Mouse (Mus musculus) hindbrain, embryonic 16.5 days (tissue): ENCODE results near the gene Poc1a. TPM values are rescaled to one million over a fixed set of nuclear protein-coding genes. Genes with fewer than 3 reads are reported as not detected.

Source experiments
- ATAC-seq: fragments of 200-750 bp; cut with Nextera tagmentation; 2 replicates; pipeline ENCODE4 v1.8.0; 2017; ENCODE audit warnings: moderate TSS enrichment, moderate library complexity
- H3K27ac ChIP-seq: fragments of 300-500 bp; sonication (generic); 2 replicates; pipeline ENCODE4 v1.5.1; 2014; ENCODE audit warnings: low read depth, mild to moderate bottlenecking, control low read depth, low read length, moderate library complexity
- H3K27me3 ChIP-seq: fragments of 300-500 bp; sonication (generic); replicated peaks from 2 replicates; pipeline ENCODE4 v1.6.1; 2014; ENCODE audit warnings: low read length; ENCODE audit not compliant: control insufficient read depth, insufficient read depth
- H3K36me3 ChIP-seq: fragments of 300-500 bp; sonication (generic); 2 replicates; pipeline ENCODE4 v1.6.1; 2014; ENCODE audit warnings: mild to moderate bottlenecking, low read length, moderate library complexity, mixed read lengths; ENCODE audit not compliant: control insufficient read depth, insufficient read depth
- H3K4me1 ChIP-seq: fragments of 300-500 bp; sonication (generic); 2 replicates; pipeline ENCODE4 v1.6.1; 2014; ENCODE audit warnings: low read depth, low read length; ENCODE audit not compliant: control insufficient read depth, insufficient read depth
- H3K4me2 ChIP-seq: fragments of 300-500 bp; sonication (generic); 2 replicates; pipeline ENCODE4 v1.6.1; 2014; ENCODE audit warnings: mild to moderate bottlenecking, low read length, control low read depth, moderate library complexity
- H3K4me3 ChIP-seq: fragments of 300-500 bp; sonication (generic); 2 replicates; pipeline ENCODE4 v1.5.1; 2014; ENCODE audit warnings: mild to moderate bottlenecking, low read length, control low read depth, moderate library complexity
- H3K9ac ChIP-seq: fragments of 300-500 bp; sonication (generic); 2 replicates; pipeline ENCODE4 v1.6.1; 2014; ENCODE audit warnings: low read depth, mild to moderate bottlenecking, control low read depth, low read length, moderate library complexity
- H3K9me3 ChIP-seq: fragments of 300-500 bp; sonication (generic); 2 replicates; pipeline ENCODE4 v1.6.1; 2014; ENCODE audit warnings: mild to moderate bottlenecking, low read length, moderate library complexity; ENCODE audit not compliant: control insufficient read depth
- WGBS: fragments of 180-500 bp; shearing (Covaris S2); extraction: QIAGEN DNeasy Blood & Tissue Kit; methylation state at CpG from one replicate; pipeline ENCODE4 v1.1.7; 2014; 5-methylcytosine and 5-hydroxymethylcytosine counted together
- polyA plus RNA-seq: library from polyadenylated mRNA; unstranded; fragments of >200 nt; fragmentation: Nextera tagmentation; extraction: Ambion mirVana; gene quantifications from 2 replicates; pipeline ENCODE4 v1.2.1, GENCODE M21; 2015

The Poc1a gene
- polyA plus RNA-seq, 1 experiment from 2014 or later: 8.9 TPM

DNA sequence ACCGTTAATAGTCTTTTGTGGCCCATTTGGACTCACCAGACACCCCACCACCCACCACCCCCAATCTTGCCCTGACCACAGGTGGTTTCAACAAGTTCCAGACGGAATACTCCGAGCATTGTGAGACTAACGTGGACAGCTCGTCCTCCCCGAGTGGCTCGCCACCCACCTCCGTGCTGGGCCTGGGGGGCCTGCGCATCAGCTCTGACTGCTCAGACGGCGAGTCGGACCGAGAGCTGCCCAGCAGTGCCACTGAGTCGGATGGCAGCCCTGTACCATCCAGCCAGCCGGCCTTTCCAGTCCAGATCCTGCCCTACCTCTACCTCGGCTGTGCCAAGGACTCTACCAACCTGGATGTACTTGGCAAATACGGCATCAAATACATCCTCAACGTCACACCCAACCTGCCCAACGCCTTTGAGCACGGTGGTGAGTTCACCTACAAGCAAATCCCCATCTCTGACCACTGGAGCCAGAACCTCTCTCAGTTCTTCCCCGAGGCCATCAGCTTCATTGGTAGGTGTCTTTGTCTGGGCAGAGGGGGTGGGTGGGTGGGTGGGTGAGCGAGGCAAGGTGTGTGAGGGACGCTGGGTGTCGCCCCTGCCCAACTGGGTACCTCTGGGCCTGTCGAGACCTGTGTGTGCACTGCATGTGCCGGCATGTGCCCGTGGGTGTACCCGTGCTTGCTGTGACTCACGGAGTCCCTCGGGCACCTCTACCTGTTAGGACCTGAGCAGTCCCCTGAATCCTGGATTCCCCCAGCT lies 89.9 kb downstream of the Poc1a start:
- no peak for ATAC-seq
- no peak overlapping the region; the same call in 1 of the 2 replicates for H3K9ac ChIP-seq
- no peaks in the 10 kb centered on the region for H3K9me3 ChIP-seq
- peak overlapping the region; percentile 81 for H3K4me3 ChIP-seq
- no peak overlapping the region for H3K27ac ChIP-seq
- H3K36me3 ChIP-seq: peaks cover 17% of the 10 kb centered on the region
- H3K27me3 ChIP-seq: no peaks in the 10 kb centered on the region
- WGBS: 88% methylated on average over 30 of the region's 30 CpGs
- H3K4me2 ChIP-seq: peak overlapping the region; percentile 93
- H3K4me1 ChIP-seq: peaks cover 30% of the 10 kb centered on the region

DNA sequence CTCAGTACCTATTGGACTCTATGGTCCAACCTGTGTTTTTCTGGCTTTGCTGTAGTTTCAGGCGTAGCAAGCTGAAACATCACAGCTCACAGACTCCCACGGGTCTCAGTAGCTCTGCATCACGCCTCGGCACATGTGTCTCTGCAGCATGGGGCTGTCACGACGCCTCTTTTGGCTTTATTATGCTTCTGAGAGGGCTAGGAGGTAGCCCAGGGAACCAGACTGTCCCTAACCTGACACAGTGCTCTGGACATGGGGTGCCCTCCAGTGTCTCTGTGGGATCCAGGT lies 90.5 kb downstream of the Poc1a start:
- ATAC-seq: no peak
- peak overlapping the region; percentile 35; the same call in 1 of the 2 replicates for H3K9ac ChIP-seq
- 62% methylated on average over 6 of the region's 6 CpGs for WGBS
- peaks cover 18% of the 10 kb centered on the region for H3K36me3 ChIP-seq
- no peaks in the 10 kb centered on the region for H3K27me3 ChIP-seq
- no peak overlapping the region for H3K27ac ChIP-seq
- H3K4me2 ChIP-seq: peak overlapping the region; percentile 93
- H3K4me1 ChIP-seq: peaks cover 30% of the 10 kb centered on the region
- peak overlapping the region; percentile 3; the same call in 1 of the 2 replicates for H3K4me3 ChIP-seq
- no peaks in the 10 kb centered on the region for H3K9me3 ChIP-seq

DNA sequence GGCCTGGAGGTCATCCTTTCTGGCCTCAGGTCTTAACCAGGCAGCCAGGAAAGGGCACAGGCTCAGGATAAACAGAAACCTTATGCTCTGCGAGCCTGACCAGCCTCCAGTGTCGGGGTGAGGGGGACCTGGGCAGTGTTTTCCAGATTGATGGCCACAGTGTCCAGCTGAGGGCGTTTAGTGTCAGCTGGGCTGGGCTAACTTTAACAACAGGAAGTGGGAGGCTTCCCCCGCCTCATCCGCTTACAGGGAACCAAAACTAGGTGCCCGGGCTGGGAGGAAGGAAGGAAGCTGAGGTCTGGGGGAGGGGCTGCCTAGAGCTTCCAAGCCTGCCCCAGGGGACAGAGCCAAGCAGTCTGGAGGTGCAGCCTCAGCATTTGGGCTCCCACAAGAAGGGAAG lies 90.9 kb downstream of the Poc1a start:
- H3K9ac ChIP-seq: peak overlapping the region; percentile 35; the same call in 1 of the 2 replicates
- no peak overlapping the region; the same call in 1 of the 2 replicates for H3K4me3 ChIP-seq
- peak overlapping the region; percentile 93 for H3K4me2 ChIP-seq
- 0 out of 2 replicates have a peak overlapping the region, but pooled peaks have one; percentile 18 for H3K27ac ChIP-seq
- no peak for ATAC-seq
- WGBS: 34% methylated on average over 6 of the region's 6 CpGs
- H3K4me1 ChIP-seq: peaks cover 30% of the 10 kb centered on the region
- H3K9me3 ChIP-seq: no peaks in the 10 kb centered on the region
- H3K36me3 ChIP-seq: peaks cover 18% of the 10 kb centered on the region
- no peaks in the 10 kb centered on the region for H3K27me3 ChIP-seq

DNA sequence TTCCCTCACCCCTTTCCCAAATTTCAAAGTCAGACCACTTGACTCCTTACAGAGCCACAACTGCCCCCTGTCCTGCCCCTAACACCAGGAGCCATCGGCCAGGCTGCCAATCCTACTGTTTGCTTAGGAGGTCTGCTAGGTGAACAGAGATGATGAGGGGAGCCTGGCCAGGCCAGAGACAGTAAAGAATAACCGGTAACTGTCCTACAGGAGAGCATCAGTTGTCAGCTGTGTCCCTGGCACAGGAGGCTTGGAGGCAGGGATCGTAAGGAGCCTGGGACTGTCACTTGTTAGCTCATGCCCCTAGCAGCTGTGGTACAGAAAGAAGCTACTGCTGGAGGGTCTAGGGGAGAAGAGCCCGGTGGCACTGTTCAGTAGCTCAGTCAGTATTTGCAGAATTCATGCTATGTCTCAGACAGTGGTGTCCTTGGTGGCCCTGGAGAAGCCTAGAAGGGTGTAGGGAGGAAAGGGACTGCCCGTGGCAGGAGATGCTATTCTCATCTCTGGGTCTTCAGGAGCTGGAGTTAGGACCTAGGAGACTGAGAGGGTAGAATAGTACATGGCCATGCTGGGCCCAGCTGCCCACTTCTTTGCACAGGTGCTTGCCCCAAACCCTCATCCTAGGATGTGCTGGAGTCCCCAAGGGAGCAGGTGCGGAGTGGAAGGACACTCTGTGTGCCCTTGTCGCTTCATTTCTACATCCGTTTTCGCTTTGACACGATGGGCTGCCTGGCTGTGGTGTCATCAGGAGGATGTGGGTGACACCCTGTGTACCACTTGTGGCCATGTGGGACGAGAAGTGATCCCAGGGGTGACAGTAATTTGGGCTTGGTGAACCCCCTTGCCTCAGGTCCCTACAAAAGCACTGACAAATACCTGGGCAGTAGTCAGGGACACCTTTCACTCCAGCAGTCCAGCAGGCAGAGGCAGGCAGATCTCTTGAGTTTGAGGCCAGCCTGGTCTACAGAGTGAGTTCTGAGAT lies 91.9 kb downstream of the Poc1a start:
- no peak for ATAC-seq
- 96% methylated on average over 11 of the region's 11 CpGs for WGBS
- no peak overlapping the region for H3K27ac ChIP-seq
- H3K4me1 ChIP-seq: peaks cover 26% of the 10 kb centered on the region
- H3K9ac ChIP-seq: no peak overlapping the region
- no peaks in the 10 kb centered on the region for H3K9me3 ChIP-seq
- H3K4me2 ChIP-seq: no peak overlapping the region; the same call in 1 of the 2 replicates
- H3K27me3 ChIP-seq: no peaks in the 10 kb centered on the region
- no peak overlapping the region for H3K4me3 ChIP-seq
- H3K36me3 ChIP-seq: peaks cover 24% of the 10 kb centered on the region

DNA sequence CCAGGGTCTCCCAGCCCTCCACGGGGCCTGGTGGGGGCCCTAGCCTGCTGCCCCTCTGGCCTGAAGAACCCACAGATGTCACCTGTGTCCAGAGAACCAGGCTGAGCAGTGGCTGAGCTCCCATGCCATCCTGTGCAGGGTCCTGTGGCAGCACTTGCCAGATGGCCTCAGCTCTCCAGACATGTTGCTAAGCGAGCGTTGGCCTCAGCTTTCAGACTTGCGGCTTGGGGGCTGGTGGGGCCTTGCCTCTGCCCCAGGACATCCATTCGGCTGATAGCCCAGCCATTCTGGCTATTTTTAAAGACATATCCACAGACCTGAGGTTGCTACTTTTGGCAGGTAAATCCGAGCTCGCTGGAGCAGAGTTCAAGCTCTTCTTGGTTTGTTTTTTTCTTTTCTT lies 93.1 kb downstream of the Poc1a start:
- Histone ChIP-seq H3K4me3 (no peak overlapping the region), H3K9me3 (no peaks in the 10 kb centered on the region), H3K36me3 (peaks cover 27% of the 10 kb centered on the region), H3K27ac (no peak overlapping the region), H3K4me1 (peaks cover 26% of the 10 kb centered on the region), H3K4me2 (no peak overlapping the region), H3K27me3 (no peaks in the 10 kb centered on the region), H3K9ac (no peak overlapping the region)
- ATAC-seq: no peak
- 85% methylated on average over 7 of the region's 7 CpGs for WGBS

DNA sequence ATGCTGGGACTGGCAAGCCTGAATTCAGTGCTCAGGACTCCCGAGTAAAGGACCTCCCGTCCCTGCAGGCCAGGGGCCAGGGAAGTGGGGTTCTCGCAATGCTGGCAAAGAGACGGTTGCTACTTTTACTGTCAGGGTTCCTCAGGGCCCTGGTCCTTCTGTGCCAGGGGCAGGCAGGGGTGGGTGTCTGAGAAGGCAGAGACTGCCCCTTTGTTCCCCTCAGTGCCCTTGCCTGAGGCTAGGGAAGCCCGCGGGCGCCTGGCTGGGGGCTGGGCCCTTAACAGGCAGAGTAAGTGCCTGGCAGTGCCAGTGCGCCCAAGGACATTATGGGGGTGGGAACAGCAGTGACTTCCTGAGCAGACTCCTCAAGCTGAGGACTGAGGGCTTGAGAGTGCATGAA lies 96.4 kb downstream of the Poc1a start:
- peaks cover 19% of the 10 kb centered on the region for H3K36me3 ChIP-seq
- ATAC-seq: peak; percentile 28; the same call in 1 of the 2 replicates
- H3K4me1 ChIP-seq: peaks cover 4% of the 10 kb centered on the region; the same call in 1 of the 2 replicates
- WGBS: 88% methylated on average over 8 of the region's 8 CpGs
- no peaks in the 10 kb centered on the region for H3K27me3 ChIP-seq
- H3K27ac ChIP-seq: no peak overlapping the region
- no peak overlapping the region for H3K4me2 ChIP-seq
- H3K9ac ChIP-seq: no peak overlapping the region
- H3K9me3 ChIP-seq: no peaks in the 10 kb centered on the region
- H3K4me3 ChIP-seq: no peak overlapping the region

DNA sequence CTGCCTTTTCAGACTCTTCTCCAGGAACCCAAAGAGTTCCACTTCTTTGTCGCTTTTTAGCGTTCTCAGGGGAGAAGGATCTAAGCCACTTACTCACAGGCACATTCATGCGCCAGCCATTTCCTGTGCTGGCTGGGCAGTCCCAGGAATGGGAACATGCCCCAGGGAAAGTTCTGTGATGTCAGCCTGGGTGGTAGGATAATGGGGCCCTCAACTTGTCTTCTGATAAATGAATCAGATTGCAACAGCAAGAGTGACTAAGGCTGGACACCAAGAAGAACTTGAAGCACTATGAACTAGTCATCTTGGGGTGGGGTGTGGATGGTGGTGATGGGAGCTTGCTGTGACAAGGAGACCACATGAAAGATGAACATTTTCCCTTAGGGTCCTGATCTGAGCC lies 97.2 kb downstream of the Poc1a start:
- Histone ChIP-seq H3K4me1 (peaks cover under 1% of the 10 kb centered on the region; the same call in 1 of the 2 replicates), H3K9me3 (no peaks in the 10 kb centered on the region), H3K4me2 (no peak overlapping the region), H3K9ac (no peak overlapping the region), H3K4me3 (no peak overlapping the region), H3K36me3 (peaks cover 19% of the 10 kb centered on the region), H3K27me3 (no peaks in the 10 kb centered on the region), H3K27ac (no peak overlapping the region)
- 82% methylated on average over 3 of the region's 3 CpGs for WGBS
- no peak for ATAC-seq

DNA sequence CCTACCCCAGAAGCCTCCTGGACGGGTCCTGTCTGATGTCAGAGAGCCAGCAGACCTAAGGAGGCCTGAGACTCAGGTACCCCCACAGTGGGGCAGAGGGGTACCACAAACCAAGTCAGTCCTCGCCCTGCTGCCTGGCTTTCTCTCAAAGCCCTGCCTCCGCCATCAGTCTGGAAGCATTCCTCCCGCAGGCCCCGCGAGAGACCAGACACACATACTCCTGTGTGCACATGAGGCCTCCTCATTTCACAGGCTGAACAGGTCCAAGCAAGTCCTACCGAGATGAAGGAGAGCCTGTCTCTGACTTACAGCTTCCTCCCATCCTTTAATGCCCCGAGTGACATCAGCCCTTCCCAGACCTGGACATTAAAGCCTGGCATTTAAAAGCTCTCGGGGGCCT lies 97.9 kb downstream of the Poc1a start:
- Histone ChIP-seq H3K9ac (no peak overlapping the region), H3K4me1 (peaks cover 8% of the 10 kb centered on the region; the same call in 1 of the 2 replicates), H3K4me2 (no peak overlapping the region), H3K36me3 (peaks cover 15% of the 10 kb centered on the region), H3K27me3 (no peaks in the 10 kb centered on the region), H3K9me3 (no peaks in the 10 kb centered on the region), H3K4me3 (no peak overlapping the region), H3K27ac (no peak overlapping the region)
- 77% methylated on average over 9 of the region's 9 CpGs for WGBS
- no peak for ATAC-seq
